Mouse (Mus musculus) heart, postnatal 0 days (tissue): ENCODE measurements at regions not wholly inside any gene's neighbourhood (a gene's known extent, or its start where the extent isn't known, plus 50 kb on each side); places are given as distances from the start of the nearest gene placed in this dataset.

Experiments used
- CTCF ChIP-seq: IDR thresholded peaks from 2 replicates; pipeline ENCODE4 v1.5.1; 2016; ENCODE audit warnings: antibody characterized with exemption, control low read depth, low read depth
- EP300 ChIP-seq: IDR thresholded peaks from 2 replicates; pipeline ENCODE4 v1.6.1; 2016; ENCODE audit warnings: antibody characterized with exemption, low read depth

DNA sequence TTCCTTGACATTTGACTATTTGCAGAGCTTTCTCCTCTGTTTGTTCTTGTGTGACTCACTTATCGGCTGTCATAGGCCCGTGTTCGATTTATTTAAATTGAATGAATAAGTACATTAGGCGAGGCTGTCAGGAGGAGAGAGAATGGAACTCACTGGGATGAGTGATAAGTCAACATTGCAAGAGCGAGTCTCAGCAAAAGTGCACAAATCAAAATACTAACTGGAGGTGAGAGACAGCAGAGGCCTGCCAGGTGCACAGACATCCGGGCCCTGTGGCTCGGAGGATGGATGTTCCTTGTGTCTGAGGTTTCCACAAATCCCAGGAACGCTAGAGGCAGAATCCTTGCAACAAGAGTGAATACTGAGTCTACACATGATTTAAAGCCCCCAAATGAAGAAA lies 410.6 kb downstream of the Gm45692 start:
- TF ChIP-seq CTCF = no peak
- no peak for TF ChIP-seq EP300
